Mouse (Mus musculus) liver, embryonic 14.5 days (tissue): ENCODE data around the gene Gm42742.

ENCODE experiments used
- CTCF ChIP-seq: IDR thresholded peaks from 2 replicates; pipeline ENCODE4 v1.5.1; 2016; ENCODE audit warnings: antibody characterized with exemption, low read depth, control low read depth
- EP300 ChIP-seq: IDR thresholded peaks from 2 replicates; pipeline ENCODE4 v1.6.1; 2016; ENCODE audit warnings: antibody characterized with exemption, low read depth

DNA sequence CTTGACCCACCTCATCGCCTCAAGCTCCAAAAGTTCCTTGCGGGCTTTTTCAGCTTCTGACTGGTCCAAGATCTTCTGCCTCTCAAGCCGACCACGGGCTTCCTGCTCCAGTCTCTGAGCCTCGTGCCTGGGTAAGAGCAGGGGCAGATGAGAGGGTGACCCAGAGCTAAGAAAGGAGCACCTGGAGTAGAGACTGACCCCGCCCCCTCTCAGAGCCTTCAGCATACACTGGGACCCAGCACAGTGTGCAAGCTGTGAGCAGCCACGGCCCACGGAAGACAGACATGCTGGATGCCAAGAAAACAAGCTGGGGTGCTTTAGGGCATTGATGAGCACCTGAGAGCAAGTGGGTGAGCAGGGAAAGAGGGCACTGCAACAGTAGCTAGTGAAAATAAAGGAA is 32.1 kb downstream of the Gm42742 start:
- TF ChIP-seq CTCF (no peak), EP300 (no peak)
